Mouse (Mus musculus): ENCODE results near the gene Rhebl1.

DNA sequence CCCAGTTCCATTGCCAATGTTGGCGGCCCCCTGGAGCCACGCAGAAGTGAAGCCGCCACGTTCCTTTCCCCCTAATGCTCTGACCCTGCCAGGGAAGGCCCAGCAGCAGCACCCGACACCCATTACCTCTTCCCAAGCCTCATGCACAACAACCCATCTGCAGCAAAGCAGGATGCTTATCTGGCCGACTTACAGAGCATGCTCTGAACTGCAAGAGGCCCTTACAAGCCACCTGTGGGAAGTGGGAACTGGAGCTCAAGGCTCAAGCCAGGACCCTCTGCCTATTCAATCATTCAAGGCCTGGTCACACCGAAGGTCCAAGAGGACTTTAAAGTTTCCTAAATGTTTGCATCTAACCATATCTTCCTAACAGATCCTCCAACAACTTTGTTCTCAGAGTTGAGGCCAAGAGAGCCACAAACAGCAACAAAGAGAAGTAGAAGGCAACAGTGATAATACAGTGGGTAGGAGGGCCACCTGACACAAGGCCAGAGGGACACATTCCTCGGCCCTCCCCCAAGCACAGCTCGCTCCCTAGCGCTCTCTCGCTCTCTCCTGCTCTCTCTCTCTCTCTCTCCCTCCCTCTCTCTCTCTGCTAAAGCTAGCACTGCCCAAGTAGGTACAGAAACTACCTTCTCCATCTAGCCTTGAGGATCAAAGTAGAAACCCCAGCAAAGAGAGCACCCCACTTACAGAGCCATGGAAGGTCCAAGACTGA is 25.8 kb downstream of the Rhebl1 start:
- TF ChIP-seq ETS1 (IDR thresholded peaks at IDR 0.05; ENCODE audit: low read depth, low read length) (0 out of 2 replicates have a peak, but pooled peaks have one; percentile 23), CTCF (IDR thresholded peaks at IDR 0.05 in 2 of 3, conservative IDR thresholded peaks at IDR 0.05 in 1 of 3; ENCODE audit: control insufficient read depth in 1 of 3, insufficient read depth in 1 of 3, low read depth in 2 of 3, low read length in 3 of 3, poor library complexity in 1 of 3, severe bottlenecking in 1 of 3) (no peak), NELFE (IDR thresholded peaks at IDR 0.05; ENCODE audit: low read depth, low read length) (no peak), POLR2A (IDR thresholded peaks at IDR 0.05; ENCODE audit: control insufficient read depth in 1 of 2, insufficient read depth in 1 of 2, low read depth in 1 of 2, low read length in 2 of 2, poor library complexity in 1 of 2) (no peak), USF1 (IDR thresholded peaks at IDR 0.05; ENCODE audit: low read depth, low read length) (0 out of 2 replicates have a peak, but pooled peaks have one; percentile 16), HCFC1 (IDR thresholded peaks at IDR 0.05; ENCODE audit: low read depth, low read length) (no peak; the same call in 1 of the 2 replicates), EP300 (IDR thresholded peaks at IDR 0.05; ENCODE audit: low read depth in 1 of 2, low read length in 2 of 2) (no peak)
